Mouse (Mus musculus) induced T-regulatory cell, adult 2 months (primary cell): ENCODE measurements at regions not wholly inside any gene's neighbourhood (a gene's known extent, or its start where the extent isn't known, plus 50 kb on each side); places are given as distances from the start of the nearest gene placed in this dataset.

ENCODE experiments used
- DNase-seq: peaks from one replicate; pipeline ENCODE4 v3.0.0-alpha.2; 2012; ENCODE audit warnings: low read depth

DNA sequence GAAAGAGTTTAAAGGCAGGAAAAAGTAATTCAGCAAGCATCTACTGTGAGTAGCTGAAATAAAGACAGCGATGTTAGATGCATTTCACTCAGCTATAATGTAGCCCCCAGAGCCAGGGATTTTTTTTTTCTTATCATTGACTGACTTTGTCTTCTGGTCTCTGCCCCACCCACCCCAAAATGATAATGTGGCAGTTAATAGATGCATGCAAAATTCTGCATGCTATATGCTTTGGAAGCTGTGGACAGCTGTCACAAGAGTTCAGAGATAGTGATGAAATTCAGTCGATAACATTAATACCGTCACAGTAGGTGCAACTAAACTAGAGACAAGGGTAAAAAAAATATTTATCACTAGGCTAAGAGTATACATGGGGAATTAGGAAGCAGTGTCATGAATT is 263.7 kb downstream of the Rpl36a-ps1 start:
- no peak for DNase-seq

GRCm38 (mm10) chr14:98728863-98729262 is 265.3 kb downstream of the Rpl36a-ps1 start:
- DNase-seq = no peak

- DNase-seq = no peak
Measured at GRCm38 (mm10) chr14:98722481-98722880, 271.6 kb downstream of the Rpl36a-ps1 start.

- no peak for DNase-seq
Measured at GRCm38 (mm10) chr14:98721033-98721432, 273.1 kb downstream of the Rpl36a-ps1 start.

GRCm38 (mm10) chr14:98708045-98708444 is 286.1 kb downstream of the Rpl36a-ps1 start:
- DNase-seq = no peak

GRCm38 (mm10) chr14:98707574-98707973 is 286.5 kb downstream of the Rpl36a-ps1 start:
- no peak for DNase-seq

DNA sequence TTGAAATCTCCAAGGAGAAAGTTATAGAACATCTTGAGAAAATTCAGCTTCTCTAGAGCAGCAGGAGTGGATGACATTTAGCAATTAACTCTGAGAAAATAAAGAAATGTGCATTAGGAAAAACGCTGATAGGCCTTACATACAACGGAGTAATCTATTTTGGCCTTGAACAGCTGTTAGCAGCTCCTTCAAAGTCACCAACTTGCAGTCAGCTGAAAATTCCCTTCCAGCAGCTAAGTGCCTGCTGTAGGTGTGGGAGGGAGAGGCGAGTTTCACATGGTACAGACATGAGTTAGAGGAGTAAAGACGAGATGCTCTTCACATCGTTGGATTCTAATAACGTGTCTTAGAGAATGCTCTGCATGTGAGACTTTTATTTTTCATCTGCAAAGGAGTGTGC is 290.8 kb downstream of the Rpl36a-ps1 start:
- no peak for DNase-seq

DNA sequence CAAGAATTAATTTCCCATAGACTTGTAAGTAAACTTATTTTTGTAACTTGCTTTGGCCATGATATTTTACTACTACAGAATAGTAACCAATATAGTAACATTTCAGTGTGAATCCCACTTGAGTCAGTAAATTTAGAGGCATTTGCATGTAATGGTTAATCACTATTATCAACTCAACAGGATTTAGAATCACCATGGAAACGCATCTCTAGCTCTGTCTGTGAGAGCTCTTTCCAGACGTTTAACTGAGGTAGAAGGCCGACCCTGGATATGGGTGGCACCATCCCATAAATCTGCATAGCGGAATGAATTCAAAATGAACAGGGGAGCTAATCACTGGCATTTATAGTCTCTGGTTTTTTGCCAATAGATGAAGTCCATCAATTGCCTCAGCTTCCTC is 337.6 kb downstream of the Rpl36a-ps1 start:
- no peak for DNase-seq

DNA sequence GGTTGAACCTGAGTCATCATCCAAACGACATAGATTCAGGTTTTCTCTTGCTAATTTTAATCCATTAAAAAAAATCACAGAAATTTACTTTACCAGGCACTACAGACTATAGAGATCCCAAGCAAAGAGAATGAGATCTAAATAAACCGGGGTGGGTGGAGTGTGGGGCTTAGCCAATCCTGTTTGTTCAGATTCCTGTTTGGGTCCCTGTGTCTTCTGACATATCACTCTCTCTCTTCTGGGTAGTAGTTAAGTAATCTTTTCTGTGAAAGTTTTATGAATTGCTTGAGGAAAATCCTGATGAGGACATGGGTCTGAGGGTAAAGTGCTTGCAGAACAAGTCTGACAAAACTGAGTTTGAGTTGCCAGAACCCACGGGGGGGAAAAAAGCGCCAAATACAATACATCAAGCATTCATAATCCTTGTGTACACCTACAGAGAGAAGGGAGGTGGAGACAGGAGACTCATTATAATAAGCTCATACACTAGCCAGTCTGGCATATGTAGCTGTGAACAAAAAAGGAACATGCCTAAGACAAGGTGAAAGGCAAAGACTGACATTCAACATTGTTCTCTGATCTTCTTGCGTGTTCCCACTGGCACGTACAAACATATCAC is 339.8 kb downstream of the Rpl36a-ps1 start:
- DNase-seq = no peak

DNA sequence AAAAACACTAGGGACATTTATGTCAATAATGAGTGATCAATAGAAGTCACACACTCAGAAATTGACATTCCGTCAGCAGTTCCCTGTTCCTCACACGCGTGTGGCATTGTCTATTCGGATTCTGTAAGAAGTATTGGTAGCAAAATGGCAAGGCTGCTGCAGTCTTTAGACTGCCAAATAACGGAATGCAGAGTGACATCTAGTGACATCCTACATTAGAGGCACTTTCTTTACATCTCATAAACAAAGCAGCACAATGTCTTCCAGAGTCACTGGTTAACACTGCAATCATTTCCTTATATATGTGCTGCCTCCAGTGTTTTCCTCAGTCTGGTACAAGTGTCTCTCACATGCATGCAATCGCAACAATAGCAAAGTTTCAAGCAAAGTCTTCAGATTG is 342.9 kb downstream of the Rpl36a-ps1 start:
- no peak for DNase-seq

DNA sequence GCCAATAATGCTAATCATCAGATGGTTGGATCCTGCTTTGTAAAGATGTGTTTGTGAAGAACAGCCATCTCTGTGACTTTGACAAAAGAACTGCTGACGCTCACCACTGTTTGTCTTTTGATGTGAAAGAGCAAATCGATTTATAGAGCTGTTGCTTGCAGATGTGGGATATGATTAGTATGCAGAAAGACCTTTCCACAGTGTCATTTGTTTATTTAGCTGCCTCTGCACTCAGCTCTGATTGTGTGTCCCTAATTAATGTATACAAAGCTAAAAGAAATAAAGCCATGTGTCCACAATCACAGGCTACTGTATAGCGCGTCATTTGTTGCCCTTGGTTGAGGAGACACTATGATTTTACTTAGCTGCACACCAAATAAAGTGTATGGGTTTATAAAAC is 343.6 kb downstream of the Rpl36a-ps1 start:
- DNase-seq = no peak

- DNase-seq = no peak
Measured at GRCm38 (mm10) chr14:98647614-98648013, 346.5 kb downstream of the Rpl36a-ps1 start.

DNA sequence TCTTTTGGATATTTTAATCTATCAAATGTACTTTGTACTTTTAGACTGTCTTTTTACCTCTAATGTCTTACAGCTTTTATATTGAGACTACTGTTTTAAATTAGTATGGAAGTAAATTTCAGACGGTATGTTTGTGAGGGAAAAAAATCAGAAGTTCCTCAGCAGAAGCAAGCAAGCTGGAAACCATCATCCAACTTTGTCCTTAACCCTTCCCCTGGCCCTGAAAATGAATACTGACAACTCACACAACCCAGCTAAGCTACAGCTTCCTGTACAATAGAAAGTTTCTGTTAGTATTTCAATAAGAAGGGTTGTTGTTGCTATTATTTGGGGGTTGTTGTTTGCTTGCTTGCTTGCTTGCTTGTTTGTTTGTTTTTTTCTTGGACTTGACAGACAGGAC is 350.4 kb downstream of the Rpl36a-ps1 start:
- DNase-seq = no peak

- DNase-seq = no peak
Measured at GRCm38 (mm10) chr14:98642661-98643331, 351.3 kb downstream of the Rpl36a-ps1 start.

- DNase-seq = no peak
Measured at GRCm38 (mm10) chr14:98629026-98629425, 365.1 kb downstream of the Rpl36a-ps1 start.

DNA sequence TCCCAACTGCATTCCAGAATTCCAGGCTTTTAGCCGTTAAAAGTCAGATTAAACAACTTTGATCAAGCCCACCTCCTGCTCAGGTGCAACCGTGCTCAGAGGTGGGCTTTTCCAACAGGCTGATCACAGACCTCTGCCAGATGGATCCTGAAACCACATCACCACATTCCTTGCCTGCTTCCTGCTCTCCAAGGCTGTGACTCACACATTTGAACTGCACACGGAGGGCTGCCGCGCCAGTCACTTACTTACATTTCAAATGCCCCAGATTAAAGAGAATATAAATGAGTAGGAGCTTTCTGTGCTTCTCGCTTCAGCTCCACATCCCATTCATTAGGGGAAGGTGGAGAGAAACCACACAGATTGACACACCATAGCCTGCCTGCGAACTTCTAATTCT is 367.6 kb downstream of the Rpl36a-ps1 start:
- DNase-seq = no peak

DNA sequence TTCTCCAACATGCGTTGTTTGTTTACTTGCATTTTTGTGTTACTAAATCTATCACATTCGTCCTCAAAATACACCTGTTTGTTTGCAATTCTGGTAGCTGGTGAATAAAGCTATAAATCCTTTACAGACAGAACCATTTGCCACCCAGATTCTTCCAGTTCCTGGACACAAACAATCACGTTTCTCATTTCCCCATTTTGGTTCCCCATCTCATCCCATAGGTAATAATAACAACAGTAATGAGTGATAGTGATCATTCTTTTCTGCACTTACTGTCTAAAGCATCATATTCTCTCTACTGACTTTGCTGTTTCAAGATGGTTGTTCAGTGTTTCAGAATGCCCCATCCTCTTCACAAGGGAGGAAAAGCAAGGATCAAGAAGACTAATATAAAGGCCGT is 368.3 kb downstream of the Rpl36a-ps1 start:
- no peak for DNase-seq

- no peak for DNase-seq
Measured at GRCm38 (mm10) chr14:98605772-98606171, 388.3 kb downstream of the Rpl36a-ps1 start.

DNA sequence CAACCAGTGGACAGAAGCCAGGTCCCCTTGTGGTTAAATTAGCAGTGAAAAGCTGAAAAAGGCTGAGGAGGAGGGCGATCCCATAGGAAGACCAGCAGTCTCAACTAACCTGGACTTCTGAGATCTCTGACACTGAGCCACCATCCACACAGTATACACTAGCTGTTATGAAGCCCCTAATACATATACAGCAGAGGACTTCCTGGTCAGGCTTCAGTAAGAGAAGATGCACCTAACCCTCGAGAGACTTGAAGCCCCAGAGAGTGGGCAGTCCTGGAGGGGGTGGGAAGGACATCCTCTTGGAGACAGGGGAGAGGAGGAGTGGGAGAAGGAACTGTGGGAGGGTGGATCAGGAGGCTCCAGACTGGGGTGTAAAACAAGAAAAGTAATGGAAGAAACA is 397.9 kb downstream of the Rpl36a-ps1 start:
- no peak for DNase-seq

GRCm38 (mm10) chr14:98589846-98590245 is 404.3 kb downstream of the Rpl36a-ps1 start:
- no peak for DNase-seq

DNA sequence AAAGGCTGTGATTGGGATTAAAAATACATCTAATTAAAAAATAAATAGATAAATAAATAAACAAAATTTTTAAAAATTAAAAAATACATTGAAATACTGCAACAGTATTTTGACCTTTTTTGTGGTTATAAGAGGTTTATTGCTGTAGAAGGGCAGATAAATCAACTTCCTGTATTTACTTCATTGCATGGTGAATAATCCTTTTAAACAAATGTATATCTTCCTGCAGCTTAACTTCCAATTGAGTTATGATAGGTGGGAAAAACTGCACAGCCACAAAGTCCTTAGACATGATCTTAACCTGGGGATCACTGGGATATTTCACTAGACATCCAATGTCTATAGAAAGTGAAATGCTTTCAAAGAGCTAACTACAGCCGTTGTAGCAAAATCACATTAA is 402.1 kb upstream of the Dach1 start:
- DNase-seq = no peak

- DNase-seq = no peak
Measured at GRCm38 (mm10) chr14:98562002-98562401, 392.4 kb upstream of the Dach1 start.

- DNase-seq = no peak
Measured at GRCm38 (mm10) chr14:98539792-98540191, 370.2 kb upstream of the Dach1 start.

- DNase-seq = no peak
Measured at GRCm38 (mm10) chr14:98538267-98538666, 368.7 kb upstream of the Dach1 start.
